Mouse (Mus musculus) right cerebral cortex, adult 18-20 months (tissue): ENCODE data around the gene Rasgrf2.

Source experiments
- DNase-seq: peaks from one replicate; pipeline ENCODE4 v3.0.0; 2022; ENCODE audit warnings: mixed read lengths

The Rasgrf2 gene

DNA sequence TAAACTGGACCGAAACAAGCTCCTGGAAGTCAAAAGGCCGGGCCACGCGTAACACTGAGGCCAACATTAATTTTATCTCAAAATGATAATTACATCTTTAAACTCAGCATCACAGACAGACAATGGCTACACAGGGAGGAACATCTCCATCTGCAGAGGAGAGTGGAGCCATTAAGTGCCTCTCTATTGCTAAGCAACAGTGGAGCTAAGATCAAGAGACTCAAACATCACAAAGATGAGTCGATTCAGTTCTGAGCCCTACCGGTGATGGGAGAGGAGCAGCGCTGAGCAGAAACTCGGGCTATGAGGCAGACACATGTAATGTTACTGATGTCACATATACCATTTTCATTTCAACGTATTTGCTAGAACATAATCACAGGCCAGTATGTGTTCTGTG is 191.3 kb downstream of the Rasgrf2 start:
- DNase-seq, result no peak

DNA sequence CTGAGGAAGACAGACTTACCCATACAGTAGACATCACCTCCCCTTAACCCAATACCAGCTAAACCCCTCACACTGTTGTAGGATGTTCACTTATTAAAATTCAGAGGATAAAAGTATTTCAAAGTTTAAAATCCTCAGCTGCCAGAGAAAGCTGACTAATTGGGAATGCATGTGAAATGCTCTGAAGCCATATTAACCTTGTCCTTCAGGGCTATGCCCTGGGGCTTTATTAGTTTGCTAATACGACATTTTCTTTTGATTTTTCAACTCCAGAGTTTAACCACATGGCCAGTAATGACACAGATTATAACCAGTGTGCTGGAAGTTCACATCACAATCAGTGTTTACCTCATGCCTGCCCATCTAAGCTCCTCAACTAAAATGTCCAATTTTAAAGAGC is 192.6 kb downstream of the Rasgrf2 start:
- DNase-seq, result no peak

DNA sequence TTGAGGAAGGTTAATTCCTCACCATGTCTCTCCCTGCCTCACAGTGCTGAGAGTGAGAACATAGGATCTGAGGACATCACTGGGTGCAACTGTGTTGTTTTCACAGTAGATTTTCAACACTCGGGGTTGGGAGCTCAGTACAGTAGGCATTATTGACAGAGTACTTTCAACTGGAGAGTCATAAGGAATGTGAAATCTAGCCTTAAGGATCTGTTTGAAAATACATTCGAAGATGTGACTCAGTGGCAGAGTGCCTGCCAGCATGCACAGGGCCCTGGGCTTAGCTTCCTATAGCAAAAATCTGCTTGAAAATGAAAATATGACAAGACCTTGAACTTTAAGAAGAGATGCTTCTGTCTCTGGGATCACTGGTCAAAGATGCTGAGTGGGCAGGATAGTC is 194.2 kb downstream of the Rasgrf2 start:
- DNase-seq, result no peak

DNA sequence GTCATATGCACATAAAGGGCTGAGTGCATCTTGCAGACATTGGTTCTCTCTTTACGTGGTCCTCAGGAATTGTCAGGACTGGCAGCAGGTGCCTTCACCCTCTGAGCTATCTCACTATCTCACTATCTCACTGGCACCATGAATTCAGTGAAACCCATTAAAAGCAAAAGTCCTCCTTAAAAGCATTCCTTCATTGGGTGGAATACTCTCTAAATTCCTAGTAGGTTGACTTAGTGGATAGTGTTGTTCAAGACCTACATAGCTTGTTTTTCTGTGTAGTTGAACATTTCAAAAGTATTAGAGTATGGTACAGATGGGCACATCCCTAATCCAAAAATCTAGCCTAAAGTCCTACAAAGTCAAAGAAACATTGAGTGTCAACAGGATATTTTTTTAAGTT is 199.3 kb downstream of the Rasgrf2 start:
- DNase-seq, result no peak

DNA sequence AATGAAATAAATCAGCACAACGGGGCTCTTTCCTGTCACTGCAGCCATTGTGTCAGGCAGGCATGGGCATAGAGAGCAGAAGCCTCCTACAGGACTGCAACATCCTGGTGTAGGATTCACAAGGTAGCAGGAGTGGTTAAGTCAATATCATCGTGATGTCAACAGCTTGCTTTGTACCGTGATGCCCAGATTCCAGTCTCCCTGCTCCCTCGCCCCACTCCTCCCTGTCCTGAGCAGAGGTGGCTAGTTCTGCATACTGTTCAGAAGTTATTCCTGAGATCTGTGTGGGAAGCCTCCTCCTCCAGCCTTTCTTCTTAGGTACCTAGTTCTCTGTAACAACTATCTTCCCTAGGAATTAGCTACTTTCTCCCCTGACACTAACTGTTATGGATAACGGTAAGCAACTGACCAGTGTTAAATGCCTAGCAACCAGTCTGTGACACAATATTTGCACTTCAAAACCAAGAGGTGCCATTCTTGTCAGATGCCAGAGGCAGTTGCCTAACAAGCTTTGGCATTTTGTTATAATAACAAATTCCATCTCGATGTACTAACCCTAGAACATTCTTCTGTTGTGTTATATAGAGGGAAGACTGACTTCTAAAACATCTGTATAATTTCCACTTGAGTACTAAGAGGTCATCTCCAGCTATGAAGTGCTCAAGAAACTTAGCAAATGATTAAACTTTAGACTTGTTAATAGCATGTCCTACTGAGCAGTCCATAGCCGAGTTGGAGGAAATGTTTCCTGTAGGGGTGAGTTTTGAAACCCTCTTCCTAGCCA is 201.3 kb downstream of the Rasgrf2 start:
- DNase-seq, result peak; percentile 25

DNA sequence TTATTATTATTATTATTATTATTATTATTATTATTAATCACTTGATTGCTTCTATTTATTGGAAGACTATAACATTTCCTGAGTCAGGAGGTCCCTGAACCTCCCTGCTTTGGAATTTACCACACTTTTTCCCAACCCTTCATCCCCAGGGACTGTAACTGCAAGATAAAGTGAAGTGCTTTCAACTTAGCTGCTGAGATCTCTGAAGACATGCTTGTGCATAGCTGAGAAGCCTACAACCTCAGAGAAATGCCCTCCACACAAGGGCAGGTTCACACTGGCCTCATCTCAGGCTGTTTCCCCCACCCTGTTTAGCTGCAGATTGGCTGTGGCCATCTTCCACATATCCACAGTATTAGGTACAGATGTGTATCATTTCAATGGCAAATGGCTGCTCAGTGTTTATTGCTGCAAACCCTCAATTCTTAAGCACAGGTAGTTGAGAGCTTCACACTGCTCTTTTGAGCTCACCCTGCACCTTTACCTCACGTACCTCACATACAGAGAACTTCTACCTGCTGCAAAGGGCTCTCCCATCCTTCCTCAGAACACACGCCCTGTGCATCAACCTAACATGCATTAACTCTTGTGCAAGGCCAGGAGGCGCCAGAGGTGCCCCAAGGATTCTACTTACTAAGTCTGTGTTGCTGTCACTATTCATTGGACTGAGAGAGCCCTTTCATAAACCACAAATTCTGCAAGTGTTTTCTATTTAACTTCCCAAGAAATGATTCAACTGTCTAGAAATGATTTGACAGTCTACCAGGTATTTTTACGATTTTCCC is 202.7 kb downstream of the Rasgrf2 start:
- no peak for DNase-seq

DNA sequence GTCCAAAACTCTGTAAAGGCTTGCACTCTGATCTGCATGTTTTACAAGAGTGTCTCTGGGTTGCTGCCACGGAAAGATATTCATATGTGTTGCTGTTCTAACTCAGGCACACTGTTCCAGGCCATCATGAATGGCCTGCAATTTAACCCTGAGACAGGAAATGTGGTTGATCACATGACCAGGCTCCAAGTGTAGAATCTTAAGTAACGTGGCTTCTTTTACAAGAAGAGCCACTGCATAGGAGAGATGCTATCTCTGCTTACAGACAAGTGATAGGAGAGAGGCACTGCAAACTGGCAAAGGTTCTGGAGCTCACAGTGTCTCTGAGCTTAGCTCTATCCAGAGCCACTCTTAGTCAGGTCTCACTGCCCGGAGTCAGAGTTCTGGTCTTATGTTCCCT is 210.4 kb downstream of the Rasgrf2 start:
- no peak for DNase-seq

DNA sequence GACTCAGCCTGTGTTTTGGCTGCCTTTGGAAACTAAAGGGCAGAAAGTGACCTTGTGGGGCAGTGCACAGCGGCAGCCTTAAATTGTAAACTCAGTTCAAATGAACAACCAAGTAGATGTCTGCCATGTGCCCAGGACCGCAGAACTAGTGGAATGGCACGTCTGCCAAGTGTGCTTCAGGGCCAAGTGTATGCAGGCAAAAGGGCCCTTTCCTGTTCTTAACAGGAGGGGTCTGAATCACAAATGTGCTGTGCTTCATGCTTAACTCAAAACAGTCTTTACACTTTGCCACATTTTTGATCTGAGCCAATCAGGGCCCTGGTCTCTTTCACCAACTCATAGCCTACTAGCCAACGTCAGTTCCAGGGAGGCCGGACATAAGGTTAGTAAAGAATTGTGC is 212.7 kb downstream of the Rasgrf2 start:
- DNase-seq, result no peak

DNA sequence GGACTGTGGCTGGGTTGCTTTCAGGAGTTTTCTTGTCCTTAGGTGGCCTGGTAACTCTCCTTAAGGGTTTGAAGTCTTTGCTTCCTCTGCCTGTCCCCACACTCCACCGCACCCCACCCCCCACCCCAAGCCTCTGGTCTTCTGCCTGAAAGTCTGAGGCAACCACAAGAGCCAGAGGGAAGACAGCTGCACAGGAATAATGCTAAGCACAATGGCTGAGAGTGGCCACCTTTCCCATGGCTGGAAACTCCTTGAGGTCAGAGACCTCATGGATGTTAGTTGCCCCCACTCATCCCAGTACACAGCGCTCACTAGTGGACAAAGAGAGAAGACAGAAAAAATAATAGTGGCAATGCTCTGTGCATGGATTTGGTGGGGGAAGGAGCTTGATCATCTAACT is 213.6 kb downstream of the Rasgrf2 start:
- no peak for DNase-seq

DNA sequence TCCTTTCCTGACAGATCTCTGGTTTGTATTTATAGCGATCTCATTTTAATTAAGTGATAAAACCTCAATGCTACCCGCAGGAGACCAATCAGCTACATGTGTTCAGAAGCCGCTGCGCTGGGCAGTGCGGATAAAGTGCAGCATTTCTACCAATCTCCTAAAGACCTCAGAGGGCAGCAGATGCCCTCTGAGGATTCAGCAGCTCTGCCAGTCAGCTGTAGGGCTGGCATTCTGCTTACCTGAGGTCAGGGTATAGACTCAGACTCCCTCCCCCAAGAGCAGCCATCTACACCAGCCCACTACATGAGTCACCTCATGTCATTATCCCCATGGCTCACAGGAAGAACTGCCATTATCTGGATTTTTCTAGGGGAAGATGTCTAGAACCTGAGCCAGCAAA is 215.1 kb downstream of the Rasgrf2 start:
- DNase-seq, result no peak

DNA sequence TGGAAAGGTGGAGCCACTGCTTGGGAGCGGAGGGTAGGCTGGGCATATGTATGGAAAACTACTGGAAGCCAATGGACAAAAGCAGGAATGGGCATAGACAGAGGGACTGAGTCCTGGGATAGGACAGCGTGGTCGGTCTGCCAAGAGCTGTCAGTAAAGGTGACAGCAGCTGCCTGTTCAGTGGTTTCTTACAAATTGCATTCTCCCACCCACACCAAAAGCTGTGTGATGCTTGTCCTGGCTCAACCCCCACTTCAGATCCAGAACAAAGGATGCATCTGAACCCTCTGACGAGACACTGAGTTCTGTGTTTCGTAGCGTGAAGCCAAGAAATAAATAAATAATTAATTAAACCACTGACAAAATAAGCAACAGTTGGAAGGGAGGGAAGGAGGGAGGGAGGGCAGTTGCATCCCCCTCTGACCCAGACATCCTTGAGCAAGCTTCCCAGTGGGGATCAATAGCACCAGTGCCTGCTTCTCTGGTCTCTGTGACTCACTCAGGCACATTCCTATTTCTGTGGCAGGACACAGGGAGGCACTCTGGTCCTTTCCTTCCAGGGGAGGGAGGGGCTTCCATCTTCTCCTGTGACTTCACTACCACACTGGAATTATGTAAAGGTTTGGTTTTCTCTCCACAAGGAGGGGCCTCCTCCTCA is 215.7 kb downstream of the Rasgrf2 start:
- peak; percentile 61 for DNase-seq

DNA sequence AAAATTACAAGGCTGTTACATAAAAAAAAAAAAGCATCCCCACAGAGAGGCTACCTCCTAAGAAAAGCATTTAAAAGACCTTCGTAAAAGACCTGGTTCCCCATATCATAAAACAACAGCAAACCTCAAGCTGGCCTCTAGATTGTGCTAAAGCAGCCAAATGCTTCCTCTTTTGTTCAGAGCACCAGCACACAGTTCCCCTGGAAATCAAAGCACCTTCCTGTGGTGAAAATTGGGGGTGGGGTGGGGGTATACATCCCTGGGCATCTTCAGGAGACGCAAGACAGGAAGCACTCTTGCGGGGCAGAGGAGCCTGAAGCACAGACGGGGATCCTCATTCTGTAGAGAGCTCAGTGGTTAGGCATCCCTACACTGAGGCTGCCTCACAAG is 216.3 kb downstream of the Rasgrf2 start:
- DNase-seq, result no peak

DNA sequence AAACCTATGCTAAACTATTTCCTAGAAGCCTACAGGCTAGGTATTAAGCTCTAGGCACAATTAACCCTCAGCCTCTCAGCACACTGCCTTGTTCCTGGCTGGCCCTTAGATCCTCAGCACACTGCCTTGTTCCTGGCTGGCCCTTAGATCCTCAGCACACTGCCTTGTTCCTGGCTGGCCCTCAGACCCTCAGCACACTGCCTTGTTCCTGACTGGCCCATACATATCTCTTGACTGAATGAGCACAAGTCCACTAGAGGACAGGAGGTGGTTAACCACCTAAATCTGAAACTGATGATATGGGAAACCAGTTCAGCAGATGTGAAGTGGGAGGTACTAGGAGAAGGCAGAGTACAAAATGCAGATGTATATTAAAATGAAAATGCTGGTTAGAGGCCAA is 219.8 kb downstream of the Rasgrf2 start:
- DNase-seq, result no peak

DNA sequence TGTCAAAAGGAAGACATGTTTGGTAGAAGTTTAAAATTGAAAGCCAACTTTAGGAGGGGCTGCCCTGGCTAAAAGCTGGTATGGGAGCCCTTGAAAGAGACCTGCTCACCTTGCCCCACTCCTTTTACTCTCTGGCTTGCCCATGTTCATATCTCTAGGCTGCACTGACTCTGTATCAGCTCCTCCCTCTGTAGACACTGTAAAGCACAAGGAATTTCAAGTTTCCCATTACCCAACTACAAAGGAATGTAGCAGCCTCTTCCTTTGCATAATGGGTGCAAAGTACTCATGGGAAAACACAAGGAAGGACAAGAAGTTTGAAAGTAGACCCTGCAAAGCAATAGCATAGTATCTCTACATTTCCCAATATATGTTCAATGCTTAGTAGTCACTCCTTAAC is 220.2 kb downstream of the Rasgrf2 start:
- no peak for DNase-seq

DNA sequence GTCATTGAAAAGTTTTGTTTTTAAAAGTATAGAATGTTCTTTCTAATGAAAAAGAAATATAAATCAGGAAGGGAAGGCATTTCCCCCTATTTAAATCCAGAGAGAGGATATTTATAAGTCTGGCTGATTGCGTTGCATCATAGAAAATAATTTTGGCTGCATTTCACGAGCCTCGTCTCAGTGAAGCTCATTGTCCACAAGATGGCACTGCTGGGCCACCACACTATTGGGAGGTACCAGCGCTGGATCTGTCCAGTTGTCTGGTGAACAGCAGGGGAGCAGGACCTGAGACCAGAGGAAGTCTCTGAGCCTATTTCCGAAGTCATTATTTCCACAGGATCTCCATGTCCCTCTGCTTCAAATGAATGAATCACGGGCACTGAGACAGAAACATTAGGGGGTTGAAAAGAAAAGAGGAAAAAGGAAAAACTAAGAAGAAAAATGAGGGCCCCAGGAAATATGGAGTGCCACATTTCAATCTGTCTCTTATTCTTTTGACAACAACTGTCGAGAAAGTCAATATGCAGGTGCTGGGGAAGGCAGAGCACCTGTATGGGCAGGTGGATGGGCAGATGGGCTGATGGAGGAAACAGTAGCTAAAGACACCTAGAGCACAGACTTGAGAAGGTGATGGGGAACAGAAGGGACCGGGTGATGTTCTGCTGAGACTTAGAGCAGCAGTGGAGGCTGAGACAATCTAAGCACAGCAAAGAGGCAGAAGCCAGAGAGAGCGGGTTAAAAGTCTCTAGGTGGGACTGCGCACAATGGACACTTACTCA is 223.1 kb downstream of the Rasgrf2 start:
- DNase-seq, result peak; percentile 85

DNA sequence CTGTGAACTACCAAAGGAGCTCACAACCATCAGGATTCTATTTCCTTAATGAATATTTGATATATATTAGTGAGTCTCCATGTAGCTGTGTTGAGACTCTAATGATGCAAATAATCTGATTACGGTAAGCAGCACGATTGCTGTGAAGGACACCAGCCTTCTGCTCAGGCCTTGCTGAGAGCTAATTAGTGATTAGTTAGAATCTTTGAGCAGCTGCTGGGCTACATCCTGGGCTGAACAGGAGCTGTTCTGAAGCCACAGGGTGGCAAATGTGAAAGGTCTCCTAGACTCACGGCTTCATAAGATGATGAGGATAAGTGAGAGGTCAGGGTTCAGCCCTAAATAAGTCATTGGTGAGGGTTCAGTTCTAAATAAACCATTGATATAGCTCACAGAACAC is 225.1 kb downstream of the Rasgrf2 start:
- no peak for DNase-seq

DNA sequence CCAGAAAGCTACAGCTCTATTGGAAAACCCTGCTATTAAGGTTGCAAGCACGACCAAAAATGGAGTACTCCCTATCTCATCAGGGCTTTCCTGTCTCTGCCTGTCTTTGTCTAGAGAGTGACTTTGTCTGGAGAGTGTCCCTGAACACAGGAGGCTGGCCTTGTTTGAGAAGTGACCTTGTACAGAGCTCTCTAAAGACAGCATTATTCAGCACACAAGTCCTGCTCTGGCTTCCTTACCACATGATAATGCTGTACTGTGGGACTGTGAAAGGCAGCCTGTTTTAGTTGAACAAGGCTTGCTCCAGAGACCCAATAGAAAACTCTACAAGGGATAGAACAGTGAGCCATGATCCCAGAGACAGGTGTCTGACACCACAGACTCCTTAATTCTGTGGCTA is 235.0 kb downstream of the Rasgrf2 start:
- no peak for DNase-seq

DNA sequence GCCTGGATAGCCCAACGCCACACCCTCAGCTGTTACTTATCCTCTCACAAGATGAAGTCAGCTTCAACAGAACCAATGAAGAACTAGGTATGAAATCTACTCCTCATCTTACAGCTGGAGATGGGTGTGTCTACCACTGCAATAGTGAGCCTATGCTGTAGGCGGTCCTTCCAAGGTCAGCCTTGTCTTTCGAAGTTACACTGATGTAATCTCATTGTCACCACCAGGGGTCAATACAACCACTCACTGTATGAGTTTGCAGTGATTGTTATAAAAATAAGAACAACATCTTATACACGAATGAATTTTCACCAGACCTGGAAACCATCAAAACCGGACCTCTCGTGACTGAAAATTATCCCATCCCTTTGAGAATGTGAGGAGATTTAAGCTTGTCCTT is 238.3 kb downstream of the Rasgrf2 start:
- DNase-seq, result no peak

DNA sequence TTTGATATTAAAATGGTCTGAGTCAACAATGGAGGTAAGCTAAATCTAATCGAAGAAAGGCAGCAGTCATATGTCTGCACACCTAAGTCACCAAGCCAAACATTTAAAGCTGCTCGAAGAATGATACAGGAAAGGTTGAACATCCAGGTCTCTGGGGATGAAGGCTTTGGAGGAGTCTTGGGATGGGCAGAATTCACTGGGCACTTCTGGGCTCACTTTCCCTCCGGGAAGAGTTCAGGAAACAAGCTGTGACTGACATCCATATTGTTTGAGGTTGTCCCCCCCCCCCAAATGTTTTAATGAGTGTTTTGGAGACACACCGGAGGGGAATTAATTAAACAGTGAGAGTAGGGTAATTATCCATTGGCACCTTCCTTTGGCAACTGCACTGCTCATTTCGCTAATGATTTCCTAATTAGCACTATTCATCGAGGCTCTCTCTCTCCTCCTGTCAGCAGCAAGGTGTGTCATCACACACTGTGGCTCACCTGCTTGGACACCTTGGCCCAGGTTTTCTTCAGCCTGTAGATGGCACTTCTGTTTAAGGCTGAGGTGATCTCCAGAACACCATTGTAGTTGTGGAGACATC is 241.3 kb downstream of the Rasgrf2 start:
- DNase-seq, result no peak

DNA sequence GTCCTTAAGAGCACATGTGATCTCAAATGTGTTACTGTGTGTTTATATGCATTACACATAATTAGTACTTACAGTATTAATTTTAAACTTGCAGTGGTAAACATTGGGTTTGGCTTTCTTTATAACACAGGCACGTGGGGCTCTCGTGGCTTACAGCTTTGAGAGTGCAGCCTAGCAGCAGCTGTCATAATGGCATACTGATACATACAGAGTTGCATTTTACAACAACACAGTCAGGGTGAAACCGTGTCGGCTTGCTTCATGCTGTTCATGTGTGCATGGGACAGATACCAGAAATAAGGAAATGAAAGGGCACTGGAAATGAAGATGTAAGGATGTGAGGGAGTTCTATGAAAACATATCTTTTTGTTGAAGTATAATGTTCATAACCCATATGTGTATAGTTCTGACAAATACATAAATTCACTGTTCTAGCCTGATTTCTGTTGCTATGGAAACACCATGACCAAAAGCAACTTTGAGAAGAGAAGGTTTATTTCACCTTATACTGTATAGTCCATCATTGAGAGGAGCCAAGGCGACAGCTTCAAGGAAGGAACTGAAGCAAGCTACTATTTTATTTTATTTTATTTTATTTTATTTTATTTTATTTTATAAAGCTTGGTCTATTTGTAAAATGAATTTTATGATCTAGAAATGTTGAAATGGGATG is 246.6 kb downstream of the Rasgrf2 start:
- DNase-seq, result no peak

DNA sequence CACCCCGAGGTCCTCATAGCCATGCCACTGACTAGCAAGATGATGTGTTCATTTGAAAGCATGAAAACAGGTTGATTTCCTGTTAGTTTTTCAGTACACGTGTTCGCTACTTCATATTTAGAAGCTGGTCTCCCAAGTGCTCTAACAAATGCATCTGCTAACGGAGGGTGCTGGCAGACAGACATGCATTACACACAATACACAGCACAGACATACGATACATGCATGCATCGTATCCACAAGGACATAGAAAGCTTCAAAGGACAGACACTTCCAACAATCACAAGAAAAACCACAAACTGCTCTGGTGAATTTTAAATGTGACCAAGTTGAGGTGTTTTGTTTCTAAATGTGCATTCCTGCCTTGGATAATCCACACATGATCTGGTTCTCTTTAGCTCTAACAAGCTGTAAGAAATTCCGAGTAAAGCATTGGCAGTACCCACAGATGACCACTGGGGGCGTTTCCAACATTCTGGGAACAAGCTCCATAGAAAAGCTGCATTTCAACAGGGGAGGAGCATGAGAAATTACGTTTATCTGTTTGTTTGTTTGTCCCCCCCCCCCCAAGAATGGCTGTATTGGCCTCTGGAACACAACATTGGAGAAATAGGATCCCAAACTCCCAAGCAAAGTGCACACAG is 249.5 kb downstream of the Rasgrf2 start:
- peak; percentile 53 for DNase-seq

DNA sequence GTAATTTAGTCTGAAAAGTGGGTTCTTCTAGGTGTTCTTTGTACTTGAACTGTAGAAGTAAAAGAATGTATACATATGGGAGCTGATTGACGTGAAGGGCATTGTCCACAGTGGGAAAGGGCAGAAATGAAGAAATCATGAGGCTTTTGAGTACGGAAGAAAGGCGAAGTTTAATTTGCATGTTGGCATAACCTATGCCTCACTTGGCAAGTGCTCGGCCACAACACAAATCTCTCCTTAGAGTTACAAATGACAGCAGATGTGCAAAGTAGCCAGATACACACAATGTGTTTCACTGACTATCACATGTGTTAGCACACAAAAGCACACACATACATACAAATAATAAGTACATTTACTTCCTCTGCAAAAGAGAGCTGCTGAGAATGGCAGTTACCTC is 251.2 kb downstream of the Rasgrf2 start:
- DNase-seq, result no peak
